Mouse (Mus musculus) layer of hippocampus, adult 18-20 months (tissue): Measurements from ENCODE around the gene Fam43b. TPM values are rescaled to one million over a fixed set of nuclear protein-coding genes. Genes with fewer than 3 reads are reported as not detected.
"Not testable (repeated sequence)": the region's sequence is repeated elsewhere in the genome, so short reads cannot be mapped to it uniquely, and the experiment has no call there.

Source experiments
- DNase-seq, 2 experiments: peaks; one replicate each; pipeline ENCODE4 v3.0.0; 2022; ENCODE audit warnings: low spot score in 2 of 2
- long read RNA-seq: library from polyadenylated mRNA; stranded (forward); transcript quantifications from one replicate; pipeline ENCODE4 v2.0.0, GENCODE M21; 2021
- total RNA-seq, 2 experiments: library from RNA; stranded (reverse); gene quantifications; 2 replicates each; pipeline ENCODE4 v1.2.3; 2021

Gene Fam43b
- total RNA-seq = 10 to 100 TPM; 31.8 to 34.3 TPM
- long read RNA-seq, transcript Fam43b-201 (1 exons, 2,437 nt) = major isoform, 71 of 71 reads
- long read RNA-seq, partial matches to known transcripts = 0 of 71 reads
- long read RNA-seq, other reads (novel, unspliced or antisense) = 0 of 71 reads

DNA sequence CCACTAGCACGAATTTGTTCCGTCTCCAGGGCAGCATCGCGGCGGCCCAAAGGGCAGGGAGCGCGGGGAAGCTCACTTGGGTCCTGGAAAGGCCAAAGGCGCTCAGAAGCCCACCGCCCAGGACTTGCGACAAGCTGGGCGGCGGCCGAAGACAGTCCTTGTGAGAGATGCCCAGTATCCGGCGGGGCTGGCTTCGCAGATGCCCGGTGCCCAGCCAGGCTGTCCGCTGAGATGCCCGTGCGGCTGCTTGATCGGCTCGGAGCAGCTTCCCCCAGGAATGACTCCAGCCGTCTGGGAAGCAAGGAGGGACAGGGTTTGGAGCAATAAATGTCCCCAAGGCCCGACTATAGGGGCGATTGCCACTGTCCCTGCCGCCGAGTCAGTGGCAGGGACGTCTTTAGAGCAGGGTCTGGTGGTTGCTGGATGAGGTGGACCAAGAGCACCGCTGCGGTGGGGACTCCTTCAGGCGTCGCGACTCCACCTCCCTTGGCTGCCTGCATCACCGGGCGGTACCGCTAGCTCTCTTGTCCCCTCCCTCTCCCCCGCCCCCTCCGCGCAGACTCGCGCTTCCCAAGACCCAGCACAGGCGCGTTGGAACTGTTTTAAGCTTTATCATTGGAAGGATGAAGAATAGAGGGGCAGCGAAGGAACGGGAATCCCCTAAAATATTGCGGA is at the start of gene Fam43b:
Fam43b (minus strand) TSS at position 558 of the 675 bp plus-strand sequence.
- DNase-seq = peak; percentile 81 to 84

DNA sequence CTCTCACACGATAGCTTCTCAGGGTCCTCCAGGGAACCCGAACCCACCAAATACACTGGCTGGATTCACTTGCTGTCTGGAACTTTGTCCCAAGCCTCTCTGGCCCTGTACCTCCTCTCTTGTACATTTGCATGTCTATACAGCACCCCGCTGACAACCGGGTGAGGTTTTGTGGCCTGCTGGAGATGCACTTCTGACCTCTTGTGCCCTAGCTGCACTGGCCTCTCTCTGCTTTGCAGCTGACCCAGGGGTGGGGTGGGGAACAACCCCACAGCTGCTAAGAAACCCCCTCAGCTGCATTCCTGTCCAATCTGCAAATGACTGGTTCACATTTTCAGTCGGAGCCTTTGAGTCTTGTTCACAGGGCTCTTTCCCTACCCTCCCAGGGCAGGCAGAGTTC is 48.6 kb upstream of the Fam43b start:
- no peak for DNase-seq

DNA sequence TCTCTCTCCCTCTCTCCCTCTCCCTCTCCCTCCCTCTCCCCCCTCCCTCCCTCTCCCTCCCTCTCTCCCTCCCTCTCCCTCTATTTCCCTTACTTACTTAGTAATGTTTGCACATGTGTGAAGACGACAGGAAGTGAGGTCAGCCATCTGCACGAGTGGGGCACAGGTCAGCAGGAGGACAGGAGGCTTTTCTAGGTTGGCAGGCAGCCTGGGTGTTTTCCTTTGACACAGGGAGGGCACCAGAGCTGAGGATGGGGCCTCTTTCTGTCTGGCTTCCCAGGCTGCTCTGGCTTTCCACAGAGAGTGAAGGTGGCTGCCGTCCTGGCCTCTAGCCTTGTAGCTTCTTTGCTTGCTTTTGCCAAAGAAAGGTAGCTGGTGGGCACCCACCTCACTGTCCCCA is 43.7 kb upstream of the Fam43b start:
- no peak for DNase-seq

DNA sequence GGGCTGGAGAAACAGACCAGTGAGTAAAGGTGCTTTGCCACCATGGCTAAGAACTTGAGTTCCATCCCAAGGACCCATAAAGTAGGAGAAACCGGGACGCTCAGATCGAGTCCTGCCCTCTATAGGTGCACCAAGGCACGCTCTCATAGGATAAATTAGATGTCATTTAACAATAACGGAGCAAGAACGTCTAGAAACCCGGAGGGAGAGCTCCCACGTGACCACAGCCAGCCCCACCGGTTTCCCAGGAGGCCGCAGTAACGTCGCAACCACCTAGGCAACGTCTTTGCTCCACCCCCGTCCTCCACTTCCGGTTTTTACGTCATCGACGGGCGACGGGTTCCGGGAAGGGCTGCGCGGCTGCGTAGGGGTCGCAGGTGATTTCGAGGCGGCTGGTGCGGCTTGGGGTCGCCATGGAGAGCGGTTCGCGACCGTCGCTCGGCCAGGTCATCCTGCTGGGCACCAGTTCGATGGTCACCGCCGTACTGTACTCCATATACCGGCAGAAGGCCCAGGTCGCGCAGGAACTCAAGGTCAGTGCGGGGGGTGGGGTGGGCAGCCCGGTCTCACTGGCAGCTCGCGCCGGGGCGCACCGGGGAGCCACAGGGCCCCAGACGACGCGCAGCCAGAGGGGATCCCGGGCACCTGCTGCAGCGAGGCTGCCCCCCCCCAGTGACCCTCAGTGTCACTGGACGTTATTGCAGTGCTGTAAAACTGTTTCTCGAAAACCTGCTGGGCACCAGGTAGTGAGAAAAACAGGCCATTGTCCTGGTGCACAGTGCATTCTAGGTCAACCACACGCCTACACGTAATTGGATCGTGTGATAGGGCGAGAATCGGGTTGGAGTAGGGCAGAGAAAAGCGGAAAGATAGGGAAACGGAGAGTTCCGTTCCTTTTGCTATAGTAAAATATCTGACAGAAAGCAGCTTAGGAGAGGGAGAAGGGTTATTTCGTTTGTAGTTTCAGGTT is 38.3 kb upstream of the Fam43b start, which contains the start of gene Mul1:
Mul1 (plus strand) TSS at position 325 of the 970 bp plus-strand sequence.
- DNase-seq = peak; percentile 96 to 97

DNA sequence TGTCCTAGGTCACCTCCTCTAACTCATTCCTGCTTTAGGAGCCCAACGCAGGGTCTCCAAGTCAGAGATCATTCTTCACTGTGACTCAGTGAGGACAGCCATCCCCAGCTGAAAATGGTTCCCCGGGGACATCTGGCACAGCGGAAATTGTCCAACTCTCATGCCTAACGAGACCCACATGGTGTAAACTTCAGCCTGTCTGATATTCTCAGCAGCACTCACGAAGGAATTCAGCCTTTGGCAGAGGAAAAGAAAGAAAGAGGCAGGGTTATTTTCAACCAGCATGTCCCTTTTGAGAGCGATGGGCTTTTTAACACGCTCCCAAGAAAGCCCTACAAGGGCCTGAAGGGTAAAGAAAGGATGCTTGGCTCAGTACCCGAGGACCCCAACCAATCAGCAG is 35.0 kb upstream of the Fam43b start:
- no peak for DNase-seq

DNA sequence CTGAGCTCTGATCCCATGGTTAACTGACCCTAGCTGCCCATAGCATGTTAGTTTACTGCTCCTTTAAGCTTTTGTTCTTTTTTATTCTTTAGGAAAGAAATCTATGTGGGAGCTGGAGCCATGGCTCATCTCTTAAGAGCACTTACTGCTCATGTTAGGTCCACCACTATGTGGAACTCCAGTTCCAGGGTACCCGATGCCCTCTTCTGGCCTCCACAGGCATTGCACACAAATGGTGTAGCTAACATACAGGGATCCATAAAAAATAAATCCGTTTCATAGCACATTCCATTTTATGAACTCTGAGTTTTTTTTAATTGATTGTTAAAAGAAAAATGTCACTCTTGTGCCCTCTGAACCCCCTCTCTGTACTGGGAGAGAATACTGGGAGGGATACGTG is 33.5 kb upstream of the Fam43b start:
- DNase-seq = peak in 1 of 2 experiments; percentile 59

DNA sequence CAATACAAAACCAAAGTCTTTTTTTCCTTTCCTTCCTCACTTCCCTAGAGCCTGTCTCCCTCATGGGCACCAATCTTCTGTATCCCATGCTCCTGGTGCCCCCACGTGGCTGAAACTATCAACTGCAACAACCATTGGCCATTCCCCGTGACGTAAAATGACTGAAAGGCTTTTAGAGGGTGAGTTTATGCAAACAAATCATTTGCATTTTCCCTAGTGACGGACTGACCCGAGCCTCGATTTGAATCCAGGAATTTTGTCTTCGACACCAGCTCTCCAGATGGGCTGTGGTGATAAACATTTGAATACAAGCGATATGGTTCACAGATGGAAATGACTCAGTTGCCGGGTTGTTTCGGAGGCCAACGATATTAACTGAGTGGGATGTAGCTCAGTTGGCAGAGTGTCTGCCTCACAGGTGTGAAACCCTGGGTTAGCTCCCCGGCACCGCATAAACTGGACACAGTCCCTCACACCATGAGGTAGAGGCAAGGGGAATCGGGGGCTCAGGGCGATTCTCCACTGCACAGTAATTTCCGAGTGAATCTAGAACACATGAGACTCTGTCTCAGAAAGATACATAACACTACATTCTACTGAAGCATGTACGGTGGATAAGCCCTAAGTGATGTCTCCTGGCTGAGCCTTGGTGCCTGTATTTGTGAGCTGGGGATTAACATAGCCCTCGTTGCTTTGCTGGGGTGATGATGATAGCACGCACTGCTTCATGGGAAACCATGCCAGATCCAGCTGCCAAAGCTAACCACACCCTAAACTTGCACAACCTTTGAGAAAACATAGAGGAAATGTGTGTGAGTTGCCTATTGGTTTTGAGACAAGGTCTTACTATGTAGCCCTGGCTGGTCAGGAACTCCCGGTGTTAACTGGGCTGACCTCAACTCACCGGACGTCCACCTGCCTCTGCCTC is 30.7 kb upstream of the Fam43b start:
- peak; percentile 85 to 96 for DNase-seq

DNA sequence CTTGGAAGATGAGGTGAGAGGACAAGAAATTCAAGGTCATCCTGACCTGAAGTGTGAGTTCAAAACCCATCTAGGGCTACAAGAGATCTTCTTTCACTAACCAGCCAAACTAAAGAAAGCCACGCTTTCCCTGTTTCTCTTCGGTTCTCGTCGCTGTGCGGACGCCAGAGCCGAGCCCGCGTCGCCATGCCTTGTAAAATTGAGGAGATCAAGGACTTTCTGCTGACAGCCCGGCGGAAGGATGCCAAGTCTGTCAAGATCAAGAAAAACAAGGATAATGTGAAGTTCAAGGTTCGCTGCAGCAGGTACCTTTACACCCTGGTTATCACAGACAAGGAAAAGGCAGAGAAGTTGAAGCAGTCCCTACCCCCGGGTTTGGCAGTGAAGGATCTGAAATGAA is 29.3 kb upstream of the Fam43b start:
- DNase-seq = not testable (repeated sequence)

DNA sequence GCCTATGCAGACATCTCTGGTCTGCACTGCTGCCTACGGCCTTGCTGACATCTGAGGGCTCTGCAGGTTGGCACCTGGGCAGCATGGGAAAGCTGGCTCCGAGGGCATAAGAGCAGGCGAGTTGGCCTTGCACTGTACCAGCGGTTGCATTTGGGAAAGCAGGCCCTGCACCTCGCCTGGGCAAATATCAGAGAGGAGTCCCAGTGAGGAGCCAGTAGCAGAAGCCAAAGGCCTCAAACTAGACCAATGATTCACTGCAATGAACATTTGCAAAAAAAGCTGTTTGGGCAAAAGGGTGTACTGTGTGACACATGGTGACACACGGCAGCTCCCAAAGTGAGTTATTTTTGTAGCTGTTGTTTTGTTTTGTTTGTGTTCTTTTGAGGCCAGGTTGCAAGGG is 28.7 kb upstream of the Fam43b start:
- no peak for DNase-seq

DNA sequence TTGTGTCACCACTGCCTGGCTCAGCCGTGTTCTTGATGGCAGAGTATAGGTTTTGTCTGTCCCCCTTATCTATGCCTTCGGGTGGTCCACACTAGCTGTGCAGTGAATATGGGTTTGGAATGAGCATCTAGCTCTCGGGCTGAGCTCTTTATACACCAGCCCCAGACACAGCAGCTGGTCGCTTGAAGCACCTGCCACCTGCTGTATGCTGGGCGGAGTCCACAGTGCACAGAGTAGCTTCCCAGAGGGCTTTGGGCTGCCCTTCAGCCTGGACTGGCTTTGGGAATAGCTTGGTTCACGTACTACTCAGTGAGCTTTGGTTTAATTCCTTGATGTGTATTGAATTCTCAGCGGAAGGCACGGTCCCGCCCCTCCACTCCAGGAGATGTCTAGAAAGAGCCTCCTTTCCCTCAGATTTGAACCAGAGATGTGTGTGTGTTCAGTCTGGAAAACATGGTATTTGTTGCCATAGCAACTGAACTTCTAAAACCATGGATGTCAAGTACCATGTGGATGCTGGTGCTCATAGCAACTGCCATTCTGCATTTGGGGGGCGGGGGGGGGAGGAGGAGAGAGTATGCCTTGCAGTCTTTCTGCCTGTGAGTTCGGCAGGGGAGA is 22.1 kb upstream of the Fam43b start:
- DNase-seq = peak in 1 of 2 experiments; percentile 46

DNA sequence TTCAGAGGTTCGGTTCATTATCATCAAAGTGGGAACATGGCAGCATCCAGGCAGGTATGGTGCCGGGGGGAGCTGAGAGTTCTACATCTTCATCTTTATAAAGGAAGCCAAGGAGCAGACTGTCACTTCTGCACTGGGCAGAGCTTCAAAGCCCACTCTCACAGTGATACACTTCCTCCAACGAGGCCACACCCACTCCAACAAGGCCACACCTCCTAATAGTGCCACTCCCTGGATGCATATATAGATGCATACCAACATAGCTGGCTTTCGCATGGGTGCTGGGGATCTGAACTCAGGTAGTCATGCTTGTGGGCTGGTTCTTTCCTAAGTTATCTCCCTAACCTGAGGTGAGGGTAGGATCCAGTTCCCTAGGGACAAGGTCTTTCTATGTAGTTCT is 21.6 kb upstream of the Fam43b start:
- no peak for DNase-seq

DNA sequence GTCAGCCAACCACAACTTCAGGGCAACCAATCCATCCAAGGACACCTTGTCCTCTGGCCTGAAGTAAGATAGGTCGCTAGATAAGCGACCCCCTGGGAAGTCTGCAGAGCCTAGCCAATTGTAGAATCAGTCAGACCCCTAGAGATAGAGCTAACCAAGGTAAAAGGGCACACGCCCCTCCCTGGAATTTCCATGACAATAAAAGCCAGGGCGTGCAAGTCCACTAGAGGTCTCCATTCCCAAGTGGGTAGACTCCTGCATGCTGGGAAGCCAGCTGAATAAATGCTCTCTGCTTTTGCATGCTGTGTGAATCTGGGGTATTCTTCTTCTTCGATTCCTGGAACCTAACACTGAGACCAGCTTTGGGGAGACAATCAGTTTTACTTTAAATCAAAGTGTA is 20.1 kb upstream of the Fam43b start:
- no peak for DNase-seq

DNA sequence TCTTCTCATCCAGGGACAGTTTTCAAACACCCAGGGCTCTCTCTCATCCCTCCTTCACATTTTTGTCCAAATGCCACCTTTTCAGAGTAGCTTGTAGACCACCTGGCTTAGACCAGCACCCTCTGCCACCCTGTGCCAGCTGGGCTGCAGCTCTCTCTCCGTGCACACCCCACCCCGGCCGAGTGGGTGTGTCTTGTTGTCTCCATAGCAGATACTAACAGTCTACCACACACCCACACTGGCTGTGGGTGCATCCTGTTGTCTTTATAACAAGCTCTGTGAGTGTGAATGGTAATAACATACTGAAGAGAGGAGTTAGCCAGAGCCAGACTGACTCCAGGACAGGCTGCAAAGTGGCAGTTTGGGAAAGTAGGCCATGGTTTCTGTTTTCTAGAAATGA is 19.7 kb upstream of the Fam43b start:
- DNase-seq = peak in 1 of 2 experiments; percentile 75

DNA sequence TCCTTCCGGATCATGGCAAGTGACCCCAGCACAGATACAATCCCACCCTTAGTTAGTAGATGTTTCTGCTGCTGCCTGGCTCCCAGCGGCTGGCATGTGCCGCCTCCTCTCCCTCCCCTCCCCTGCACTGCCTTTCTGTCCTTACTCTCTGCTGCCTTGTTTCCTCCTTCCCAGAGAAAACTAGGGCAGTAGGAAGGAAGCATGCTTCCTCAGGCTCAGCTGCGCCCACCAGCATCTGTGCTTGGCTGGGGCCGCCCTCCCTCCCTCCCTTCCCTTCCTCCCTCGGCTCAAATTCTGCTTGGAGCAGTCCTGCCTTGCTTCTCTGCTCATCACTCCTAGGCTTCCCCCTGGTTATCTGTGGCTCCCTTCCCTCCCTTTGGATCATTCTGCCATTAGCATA is 18.4 kb upstream of the Fam43b start:
- peak in 1 of 2 experiments; percentile 67 for DNase-seq

DNA sequence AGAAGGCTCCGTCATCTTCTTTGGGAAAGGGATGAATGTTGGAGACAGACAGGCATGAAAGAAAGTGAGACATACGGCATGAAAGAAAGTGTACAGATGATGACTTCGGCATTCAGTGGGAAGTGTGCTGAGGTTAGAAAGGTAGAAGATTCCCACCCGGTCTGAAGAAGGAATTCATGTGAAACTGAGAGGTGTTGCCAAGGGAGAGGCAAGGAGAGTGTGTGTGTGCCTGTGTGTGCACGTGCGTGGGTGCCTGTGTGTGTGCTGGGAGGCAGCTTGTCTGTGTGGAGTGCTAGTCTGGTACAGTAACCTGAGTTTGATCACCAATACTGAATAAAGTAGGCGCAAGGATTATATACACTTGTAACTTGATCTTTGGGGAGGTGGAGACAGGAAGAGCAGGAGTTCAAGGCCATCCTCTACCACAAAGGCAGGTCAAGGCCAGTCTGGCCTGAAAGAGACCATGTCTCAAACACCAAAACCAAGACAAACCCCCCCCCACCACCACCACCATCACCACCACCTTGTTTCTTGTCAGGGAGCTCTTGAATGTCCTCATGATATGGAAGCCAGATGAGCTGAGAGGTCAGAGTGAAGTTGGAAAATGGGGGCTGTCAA is 15.3 kb upstream of the Fam43b start:
- no peak for DNase-seq

DNA sequence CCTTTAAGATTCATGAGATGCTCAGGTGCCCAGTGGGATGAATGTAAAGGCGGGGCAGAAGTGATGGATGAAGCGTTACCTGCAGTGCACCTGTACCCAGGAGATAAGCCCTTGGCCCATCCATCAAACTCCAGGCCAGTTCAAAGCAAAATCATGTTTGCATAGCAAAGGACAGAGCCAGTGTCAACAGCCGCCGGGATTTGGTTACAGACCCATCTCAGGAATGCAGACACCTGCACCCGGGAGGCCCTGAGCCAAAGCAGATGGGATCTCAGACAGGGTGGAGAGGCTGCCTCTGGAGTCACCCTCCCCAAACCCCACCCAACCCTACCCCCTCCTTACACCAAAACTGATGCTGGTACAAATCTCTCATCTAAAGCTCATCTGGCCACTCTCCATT is 14.7 kb upstream of the Fam43b start:
- DNase-seq = no peak

DNA sequence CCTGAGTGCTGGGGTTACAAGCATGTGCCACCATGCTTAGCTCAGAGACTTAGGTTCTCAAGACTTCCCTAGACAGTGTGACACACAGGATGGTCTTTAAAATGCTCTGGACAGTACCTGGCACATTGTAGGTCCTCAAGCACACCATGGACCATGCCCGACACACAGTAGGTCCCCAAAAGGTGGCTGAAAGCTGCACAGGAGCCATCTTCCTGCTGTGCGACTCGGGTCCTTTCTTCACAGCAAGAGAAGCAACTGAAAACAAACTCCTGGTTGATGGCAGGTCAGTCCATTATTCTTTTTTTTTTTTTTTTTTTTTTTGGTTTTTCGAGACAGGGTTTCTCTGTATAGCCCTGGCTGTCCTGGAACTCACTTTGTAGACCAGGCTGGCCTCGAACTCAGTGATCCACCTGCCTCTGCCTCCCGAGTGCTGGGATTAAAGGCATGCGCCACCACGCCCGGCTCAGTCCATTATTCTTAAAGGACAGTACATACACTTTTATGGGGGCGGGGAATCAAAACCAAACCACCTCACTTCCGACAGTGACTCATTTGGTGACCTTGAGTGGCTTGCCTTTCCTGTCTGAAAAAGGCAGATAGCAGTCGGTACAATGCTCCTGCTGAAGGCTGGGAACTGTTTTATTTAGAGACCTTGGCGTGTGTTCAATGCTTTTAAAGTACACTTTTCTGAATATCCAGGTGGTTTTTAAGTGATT is 11.3 kb upstream of the Fam43b start:
- DNase-seq = no peak

DNA sequence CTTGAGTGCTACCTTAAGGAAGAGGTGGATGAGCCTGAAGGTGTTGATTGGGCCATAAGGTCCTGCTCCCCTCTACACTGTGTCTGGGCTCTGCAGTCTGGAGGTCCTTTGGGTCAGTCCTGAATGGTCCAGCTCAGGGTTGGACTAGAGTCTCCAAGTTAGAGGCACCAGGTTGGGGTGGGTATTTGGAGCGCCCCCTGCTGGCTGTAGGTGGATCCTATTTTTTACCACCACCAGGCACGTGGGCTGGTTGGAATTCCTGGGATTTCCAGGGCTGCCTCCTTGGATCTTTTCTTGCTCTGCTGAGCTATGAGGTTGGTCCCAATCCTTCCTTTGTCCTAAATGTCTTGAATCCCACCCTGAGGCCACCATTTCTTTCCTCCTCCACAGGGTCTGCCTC is 8.5 kb upstream of the Fam43b start:
- DNase-seq = no peak

DNA sequence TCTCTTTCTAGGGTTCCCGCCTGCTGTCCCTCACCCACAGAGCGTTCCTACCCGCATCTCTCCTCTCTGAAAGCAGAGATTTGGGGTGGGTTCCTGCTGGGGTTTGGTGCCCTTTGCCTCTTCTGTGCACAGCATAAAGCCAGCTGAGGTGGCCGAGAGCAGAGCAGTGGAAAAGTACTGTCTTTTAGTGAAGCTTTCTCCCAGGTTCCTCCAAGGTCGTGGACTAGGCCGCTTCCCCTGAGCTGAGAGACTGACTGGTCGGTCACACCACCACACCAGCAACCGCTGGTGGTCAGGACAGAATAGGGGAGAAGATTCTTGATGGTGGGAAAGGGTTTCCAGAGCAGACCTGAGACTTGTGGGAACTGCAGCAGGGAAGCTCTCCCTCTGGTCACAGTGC is 383 bp upstream of the Fam43b start:
- no peak for DNase-seq
